Mouse (Mus musculus) cerebellum, adult (tissue): Measurements from ENCODE around the gene Gm21693.
"Not testable (repeated sequence)": the region's sequence is repeated elsewhere in the genome, so short reads cannot be mapped to it uniquely, and the experiment has no call there.

Experiments
- ATAC-seq: cut with Nextera tagmentation; 2 replicates; pipeline ENCODE4 v1.9.2; 2017; ENCODE audit warnings: mild to moderate bottlenecking, moderate library complexity, mixed read lengths; ENCODE audit not compliant: insufficient number of reproducible peaks, low FRiP score, low TSS enrichment

Gene Gm21693

GRCm38 (mm10) chrY:3345229-3345628 lies at the start of gene Gm21693:
TSS of gene Gm21693 (minus strand) at chrY:3345329.
- not testable (repeated sequence) for ATAC-seq

DNA sequence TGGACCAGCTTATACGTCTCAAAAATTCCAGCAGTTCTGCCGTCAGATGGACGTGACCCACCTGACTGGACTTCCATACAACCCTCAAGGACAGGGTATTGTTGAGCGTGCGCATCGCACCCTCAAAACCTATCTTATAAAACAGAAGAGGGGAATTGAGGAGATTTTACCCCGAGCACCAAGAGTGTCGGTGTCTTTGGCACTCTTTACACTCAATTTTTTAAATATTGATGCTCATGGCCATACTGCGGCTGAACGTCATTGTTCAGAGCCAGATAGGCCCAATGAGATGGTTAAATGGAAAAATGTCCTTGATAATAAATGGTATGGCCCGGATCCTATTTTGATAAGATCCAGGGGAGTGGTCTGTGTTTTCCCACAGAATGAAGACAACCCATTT lies 4.5 kb downstream of the Gm21693 start:
- ATAC-seq, result not testable (repeated sequence)

DNA sequence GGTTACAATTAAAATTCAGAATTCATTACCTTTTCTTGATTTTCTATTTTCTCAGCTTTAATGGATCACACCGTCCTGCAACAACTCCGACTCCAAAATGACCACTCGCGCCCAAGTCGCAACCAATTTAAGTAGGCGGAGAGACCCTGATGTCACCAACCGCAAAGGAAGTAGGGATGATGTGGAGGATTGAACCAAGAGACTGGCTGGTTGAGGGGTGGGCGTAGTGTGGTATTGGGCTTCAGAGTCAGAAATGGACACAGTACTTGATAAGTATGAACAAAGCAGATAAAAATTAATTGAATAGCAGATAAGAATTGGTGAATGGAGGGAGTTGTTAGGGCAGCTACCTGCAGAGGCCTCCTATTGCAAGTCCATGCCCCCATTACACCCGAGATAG lies 38.8 kb downstream of the Gm21693 start, which contains the start of gene Gm21677:
Gene Gm21677, minus strand, starts transcription at position 101 of the 400 bp plus-strand sequence.
- ATAC-seq, result not testable (repeated sequence)
